Mouse (Mus musculus) limb, embryonic 11.5 days (tissue): ENCODE data around the gene 4931406P16Rik. TPM values are rescaled to one million over a fixed set of nuclear protein-coding genes. Genes with fewer than 3 reads are reported as not detected.

Source experiments
- ATAC-seq: fragments of 200-750 bp; cut with Nextera tagmentation; 2 replicates; pipeline ENCODE4 v1.8.0; 2017; ENCODE audit warnings: low read depth; ENCODE audit not compliant: insufficient number of reproducible peaks, low FRiP score, low TSS enrichment
- DNase-seq: peaks from one replicate; pipeline ENCODE4 v3.0.0-alpha.2; 2015; ENCODE audit warnings: low spot score
- H3K27ac ChIP-seq: fragments of 300-500 bp; sonication (generic); replicated peaks from 2 replicates; pipeline ENCODE4 v1.5.1; 2014; ENCODE audit warnings: low read depth, mild to moderate bottlenecking, low read length
- H3K27me3 ChIP-seq: fragments of 300-500 bp; sonication (generic); 2 replicates; pipeline ENCODE4 v1.6.1; 2014; ENCODE audit warnings: mild to moderate bottlenecking, low read length, mixed read lengths; ENCODE audit not compliant: control insufficient read depth, insufficient read depth
- H3K36me3 ChIP-seq: fragments of 300-500 bp; sonication (generic); 2 replicates; pipeline ENCODE4 v1.6.1; 2014; ENCODE audit warnings: mild to moderate bottlenecking, low read length, moderate library complexity, mixed read lengths; ENCODE audit not compliant: control insufficient read depth, insufficient read depth
- H3K4me1 ChIP-seq: fragments of 300-500 bp; sonication (generic); 2 replicates; pipeline ENCODE4 v1.6.1; 2014; ENCODE audit warnings: low read length, mixed read lengths; ENCODE audit not compliant: control insufficient read depth, insufficient read depth
- H3K4me2 ChIP-seq: fragments of 300-500 bp; sonication (generic); 2 replicates; pipeline ENCODE4 v1.6.1; 2014; ENCODE audit warnings: low read depth, mild to moderate bottlenecking, moderate library complexity; ENCODE audit not compliant: severe bottlenecking
- H3K4me3 ChIP-seq: fragments of 300-500 bp; sonication (generic); 2 replicates; pipeline ENCODE4 v1.5.1; 2014; ENCODE audit warnings: low read depth, low read length
- H3K9ac ChIP-seq: fragments of 300-500 bp; sonication (generic); 2 replicates; pipeline ENCODE4 v1.6.1; 2014; ENCODE audit warnings: mild to moderate bottlenecking, low read length
- H3K9me3 ChIP-seq: fragments of 300-500 bp; sonication (generic); 2 replicates; pipeline ENCODE4 v1.6.1; 2016; ENCODE audit warnings: low read length; ENCODE audit not compliant: control insufficient read depth
- WGBS: fragments of 180-500 bp; shearing (Covaris S2); extraction: QIAGEN DNeasy Blood & Tissue Kit; methylation state at CpG from one replicate; pipeline ENCODE4 v1.1.7; 2014; 5-methylcytosine and 5-hydroxymethylcytosine counted together
- polyA plus RNA-seq: library from polyadenylated mRNA; unstranded; fragments of >200 nt; fragmentation: Nextera tagmentation; extraction: Ambion mirVana; gene quantifications from 2 replicates; pipeline ENCODE4 v1.2.1, GENCODE M21; 2014

The 4931406P16Rik gene
- polyA plus RNA-seq, 1 experiment from 2014 or later, result 26.7 TPM

- H3K9me3 ChIP-seq, result no peaks in the 10 kb centered on the region
- H3K27ac ChIP-seq, result no peak overlapping the region
- 0 out of 2 replicates have a peak, but pooled peaks cover 4% of the 10 kb centered on the region for H3K4me1 ChIP-seq
- no peak overlapping the region for H3K4me3 ChIP-seq
- H3K9ac ChIP-seq, result no peak overlapping the region
- no peak overlapping the region for H3K4me2 ChIP-seq
- WGBS, result 90% methylated on average over 1 of the region's 1 CpGs
- H3K27me3 ChIP-seq, result no peaks in the 10 kb centered on the region
- ATAC-seq, result no peak
- no peak for DNase-seq
- peaks cover 5% of the 10 kb centered on the region for H3K36me3 ChIP-seq
Observed at GRCm38 (mm10) chr7:34255916-34256315, 57.4 kb downstream of the 4931406P16Rik start.

GRCm38 (mm10) chr7:34255137-34255536 lies 58.2 kb downstream of the 4931406P16Rik start:
- Histone ChIP-seq H3K9ac (no peak overlapping the region), H3K4me3 (no peak overlapping the region), H3K27ac (no peak overlapping the region), H3K27me3 (no peaks in the 10 kb centered on the region), H3K9me3 (no peaks in the 10 kb centered on the region), H3K4me1 (0 out of 2 replicates have a peak, but pooled peaks cover 4% of the 10 kb centered on the region), H3K36me3 (peaks cover 7% of the 10 kb centered on the region), H3K4me2 (no peak overlapping the region)
- 79% methylated on average over 3 of the region's 3 CpGs for WGBS
- DNase-seq, result no peak
- ATAC-seq, result no peak

- Histone ChIP-seq H3K36me3 (peaks cover 9% of the 10 kb centered on the region), H3K4me2 (no peak overlapping the region), H3K27ac (no peak overlapping the region), H3K4me3 (no peak overlapping the region), H3K9me3 (no peaks in the 10 kb centered on the region), H3K27me3 (no peaks in the 10 kb centered on the region), H3K4me1 (no peaks in the 10 kb centered on the region), H3K9ac (no peak overlapping the region)
- ATAC-seq, result no peak
- no peak for DNase-seq
- 95% methylated on average over 2 of the region's 2 CpGs for WGBS
Observed at GRCm38 (mm10) chr7:34252030-34252429, 61.3 kb downstream of the 4931406P16Rik start.

- no peaks in the 10 kb centered on the region for H3K9me3 ChIP-seq
- no peaks in the 10 kb centered on the region for H3K4me1 ChIP-seq
- WGBS, result 94% methylated on average over 7 of the region's 7 CpGs
Observed at GRCm38 (mm10) chr7:34250738-34251137, 62.6 kb downstream of the 4931406P16Rik start, which contains the start of gene Gm6096. Gm6096 (plus strand) TSS chr7:34251038.

GRCm38 (mm10) chr7:34246870-34247499 lies 66.4 kb downstream of the 4931406P16Rik start:
- Histone ChIP-seq H3K4me1 (no peaks in the 10 kb centered on the region), H3K27ac (no peak overlapping the region), H3K9ac (no peak overlapping the region), H3K36me3 (peaks cover 13% of the 10 kb centered on the region), H3K9me3 (no peaks in the 10 kb centered on the region), H3K4me2 (no peak overlapping the region), H3K4me3 (no peak overlapping the region), H3K27me3 (no peaks in the 10 kb centered on the region)
- 86% methylated on average over 3 of the region's 3 CpGs for WGBS
- DNase-seq, result no peak
- no peak for ATAC-seq

More at GRCm38 (mm10) chr7:34250738-34251137, 62.6 kb downstream of the 4931406P16Rik start, which contains the start of gene Gm6096:
- H3K4me2 ChIP-seq, result no peak within 1 kb of the TSS
- no peaks in the 10 kb centered on the region for H3K27me3 ChIP-seq
- no peak within 1 kb of the TSS for H3K9ac ChIP-seq
- ATAC-seq (no peak), DNase-seq (no peak)
- H3K4me3 ChIP-seq, result no peak within 1 kb of the TSS
- peaks cover 6% of the 10 kb centered on the region; the same call in 1 of the 2 replicates for H3K36me3 ChIP-seq
- H3K27ac ChIP-seq, result no peak within 1 kb of the TSS

GRCm38 (mm10) chr7:34242176-34242575 lies 71.2 kb downstream of the 4931406P16Rik start:
- no peak for DNase-seq
- Histone ChIP-seq H3K4me2 (no peak overlapping the region), H3K4me3 (no peak overlapping the region), H3K36me3 (peaks cover 25% of the 10 kb centered on the region), H3K9ac (no peak overlapping the region), H3K9me3 (no peaks in the 10 kb centered on the region), H3K27me3 (no peaks in the 10 kb centered on the region), H3K4me1 (no peaks in the 10 kb centered on the region), H3K27ac (no peak overlapping the region)
- 96% methylated on average over 11 of the region's 11 CpGs for WGBS
- no peak for ATAC-seq

- ATAC-seq, result no peak
- 88% methylated on average over 5 of the region's 5 CpGs for WGBS
- no peak overlapping the region for H3K4me2 ChIP-seq
- no peak overlapping the region for H3K9ac ChIP-seq
- DNase-seq, result no peak
- no peak overlapping the region for H3K27ac ChIP-seq
- no peaks in the 10 kb centered on the region for H3K27me3 ChIP-seq
- H3K4me3 ChIP-seq, result no peak overlapping the region
- no peaks in the 10 kb centered on the region for H3K9me3 ChIP-seq
- no peaks in the 10 kb centered on the region for H3K4me1 ChIP-seq
- peaks cover 22% of the 10 kb centered on the region for H3K36me3 ChIP-seq
Observed at GRCm38 (mm10) chr7:34238086-34238485, 75.3 kb downstream of the 4931406P16Rik start.

- 90% methylated on average over 5 of the region's 5 CpGs for WGBS
- H3K9me3 ChIP-seq, result no peaks in the 10 kb centered on the region
- H3K4me3 ChIP-seq, result no peak overlapping the region
- H3K4me1 ChIP-seq, result no peaks in the 10 kb centered on the region
- peaks cover 14% of the 10 kb centered on the region; the same call in 1 of the 2 replicates for H3K36me3 ChIP-seq
- DNase-seq (no peak), ATAC-seq (no peak)
- no peak overlapping the region for H3K27ac ChIP-seq
- no peak overlapping the region for H3K9ac ChIP-seq
- no peaks in the 10 kb centered on the region for H3K27me3 ChIP-seq
- H3K4me2 ChIP-seq, result no peak overlapping the region
Observed at GRCm38 (mm10) chr7:34235602-34236001, 77.7 kb downstream of the 4931406P16Rik start.
